Mouse (Mus musculus): Measurements from ENCODE around the gene Hacd2. TPM values are rescaled to one million over a fixed set of nuclear protein-coding genes. Genes with fewer than 3 reads are reported as not detected.

Hacd2 gene
- polyA plus RNA-seq, 1 experiment from 2014 or later = 101 TPM

DNA sequence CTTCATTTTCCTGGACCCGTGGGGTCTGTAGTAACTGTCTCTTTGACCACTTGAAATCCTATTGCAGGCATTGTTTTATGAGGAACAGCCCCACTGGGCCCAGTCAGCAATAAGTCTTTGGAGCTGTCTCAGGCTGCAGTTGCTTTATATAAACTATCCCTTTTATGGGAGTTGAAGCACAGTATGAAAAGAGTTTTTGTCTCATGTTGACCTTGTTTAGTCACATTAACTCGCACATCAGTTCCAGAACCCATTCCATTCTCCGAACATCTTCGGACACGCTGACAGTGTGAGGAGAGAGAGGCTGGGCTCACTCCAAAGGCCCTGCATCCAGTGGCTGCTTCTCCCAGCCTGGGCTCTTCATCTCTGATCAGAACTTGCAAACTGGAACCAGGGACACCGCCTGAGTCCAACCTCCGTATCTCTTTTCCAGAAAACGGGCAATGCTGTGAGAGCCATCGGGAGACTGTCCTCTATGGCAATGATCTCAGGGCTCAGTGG lies 27.5 kb upstream of the Hacd2 start:
- H3K9me3 ChIP-seq = no peaks in the 10 kb centered on the region
- H3K36me3 ChIP-seq = no peaks in the 10 kb centered on the region
- peaks cover 13% of the 10 kb centered on the region; the same call in 1 of the 2 replicates for H3K27me3 ChIP-seq (ENCODE audit: insufficient read depth, poor library complexity, severe bottlenecking)
- H3K4me3 ChIP-seq = no peak overlapping the region
- no peak for DNase-seq (ENCODE audit: low spot score)
- 84% methylated on average over 9 of the region's 9 CpGs for WGBS
- H3K27ac ChIP-seq = no peak overlapping the region
- peaks cover 15% of the 10 kb centered on the region; the same call in 1 of the 2 replicates for H3K4me1 ChIP-seq

DNA sequence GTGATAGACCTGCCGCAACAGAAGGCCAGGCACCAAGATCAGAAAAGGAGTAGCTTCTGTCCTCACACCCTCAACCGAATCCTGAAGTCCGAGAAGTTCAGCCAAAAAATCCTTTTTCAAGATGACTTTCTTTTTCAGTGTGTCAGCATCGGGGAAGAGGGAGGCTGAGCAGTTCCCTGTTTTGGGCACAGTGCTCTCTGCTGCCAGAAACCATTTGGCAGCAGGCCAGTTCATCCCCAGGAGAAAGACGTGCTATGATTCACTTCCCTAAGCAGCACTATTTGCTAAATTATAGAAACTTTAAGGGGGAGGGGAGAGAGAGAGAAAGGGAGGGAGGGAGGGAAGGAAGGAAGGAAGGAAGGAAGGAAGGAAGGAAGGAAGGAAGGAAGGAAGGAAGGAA lies 26.1 kb upstream of the Hacd2 start:
- no peak for DNase-seq (ENCODE audit: low spot score)
- 64% methylated on average over 5 of the region's 5 CpGs for WGBS
- no peaks in the 10 kb centered on the region for H3K36me3 ChIP-seq
- H3K27ac ChIP-seq = peak overlapping the region; percentile 9; the same call in 1 of the 2 replicates
- no peaks in the 10 kb centered on the region for H3K9me3 ChIP-seq
- peaks cover 15% of the 10 kb centered on the region for H3K27me3 ChIP-seq (ENCODE audit: insufficient read depth, poor library complexity, severe bottlenecking)
- peaks cover 26% of the 10 kb centered on the region for H3K4me1 ChIP-seq
- H3K4me3 ChIP-seq = no peak overlapping the region

GRCm38 (mm10) chr16:34997052-34997451 lies 25.2 kb upstream of the Hacd2 start:
- H3K27me3 ChIP-seq (ENCODE audit: insufficient read depth, poor library complexity, severe bottlenecking) = peaks cover 10% of the 10 kb centered on the region
- no peak overlapping the region for H3K4me3 ChIP-seq
- 66% methylated on average over 4 of the region's 4 CpGs for WGBS
- no peaks in the 10 kb centered on the region for H3K9me3 ChIP-seq
- H3K36me3 ChIP-seq = no peaks in the 10 kb centered on the region
- H3K4me1 ChIP-seq = peaks cover 29% of the 10 kb centered on the region
- H3K27ac ChIP-seq = peak overlapping the region; percentile 8; the same call in 1 of the 2 replicates
- DNase-seq (ENCODE audit: low spot score) = peak; percentile 39

GRCm38 (mm10) chr16:34997576-34997975 lies 24.7 kb upstream of the Hacd2 start:
- Histone ChIP-seq H3K4me3 (no peak overlapping the region), H3K4me1 (peaks cover 29% of the 10 kb centered on the region), H3K9me3 (no peaks in the 10 kb centered on the region), H3K27ac (no peak overlapping the region), H3K27me3 (ENCODE audit: insufficient read depth, poor library complexity, severe bottlenecking) (peaks cover 9% of the 10 kb centered on the region), H3K36me3 (no peaks in the 10 kb centered on the region)
- 61% methylated on average over 10 of the region's 10 CpGs for WGBS
- peak; percentile 55 for DNase-seq (ENCODE audit: low spot score)

DNA sequence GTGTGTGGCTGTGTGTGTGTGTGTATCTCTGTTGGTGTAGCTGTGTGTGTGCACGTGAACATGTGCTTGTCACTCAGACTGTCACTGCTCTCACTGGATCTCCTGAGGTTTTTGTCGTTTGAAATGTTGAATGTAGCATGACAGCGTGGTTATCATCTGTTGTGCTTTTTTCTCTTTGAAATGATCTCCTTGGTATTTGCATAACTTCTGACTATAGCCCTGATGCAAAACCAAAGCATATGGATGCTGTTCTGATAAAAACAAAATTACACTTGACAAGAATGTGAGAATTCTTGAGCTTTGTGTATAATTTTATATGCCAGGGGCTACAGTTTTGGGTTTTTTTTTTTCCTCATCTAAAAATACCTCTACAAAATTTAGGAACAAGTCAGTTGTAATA lies 23.2 kb upstream of the Hacd2 start:
- H3K36me3 ChIP-seq = no peaks in the 10 kb centered on the region
- H3K9me3 ChIP-seq = no peaks in the 10 kb centered on the region
- WGBS = 82% methylated on average over 3 of the region's 3 CpGs
- peaks cover 29% of the 10 kb centered on the region for H3K4me1 ChIP-seq
- no peak overlapping the region for H3K4me3 ChIP-seq
- H3K27me3 ChIP-seq (ENCODE audit: insufficient read depth, poor library complexity, severe bottlenecking) = peaks cover 9% of the 10 kb centered on the region
- no peak overlapping the region for H3K27ac ChIP-seq
- DNase-seq (ENCODE audit: low spot score) = no peak

- H3K4me1 ChIP-seq = peaks cover 29% of the 10 kb centered on the region
- H3K4me3 ChIP-seq = peak overlapping the region; percentile 49
- no peaks in the 10 kb centered on the region for H3K36me3 ChIP-seq
- H3K27me3 ChIP-seq (ENCODE audit: insufficient read depth, poor library complexity, severe bottlenecking) = peaks cover 5% of the 10 kb centered on the region
- 36% methylated on average over 11 of the region's 11 CpGs for WGBS
- DNase-seq (ENCODE audit: low spot score) = no peak
- H3K27ac ChIP-seq = no peak overlapping the region
- no peaks in the 10 kb centered on the region for H3K9me3 ChIP-seq
Observed at GRCm38 (mm10) chr16:34999986-35000385, 22.2 kb upstream of the Hacd2 start.

- Histone ChIP-seq H3K9me3 (no peaks in the 10 kb centered on the region), H3K4me3 (peak overlapping the region; percentile 49), H3K27me3 (ENCODE audit: insufficient read depth, poor library complexity, severe bottlenecking) (peaks cover 5% of the 10 kb centered on the region), H3K36me3 (no peaks in the 10 kb centered on the region), H3K27ac (0 out of 2 replicates have a peak overlapping the region, but pooled peaks have one; percentile 29), H3K4me1 (peaks cover 27% of the 10 kb centered on the region)
- WGBS = 6% methylated on average over 10 of the region's 10 CpGs
- DNase-seq (ENCODE audit: low spot score) = peak; percentile 61
Observed at GRCm38 (mm10) chr16:35000923-35001560, 21.2 kb upstream of the Hacd2 start.

- Histone ChIP-seq H3K9me3 (no peaks in the 10 kb centered on the region), H3K27ac (no peak overlapping the region), H3K27me3 (ENCODE audit: insufficient read depth, poor library complexity, severe bottlenecking) (peaks cover 5% of the 10 kb centered on the region), H3K4me1 (peaks cover 14% of the 10 kb centered on the region), H3K36me3 (no peaks in the 10 kb centered on the region), H3K4me3 (no peak overlapping the region)
- WGBS = 71% methylated on average over 5 of the region's 5 CpGs
- DNase-seq (ENCODE audit: low spot score) = no peak
Observed at GRCm38 (mm10) chr16:35004356-35004755, 17.9 kb upstream of the Hacd2 start.

DNA sequence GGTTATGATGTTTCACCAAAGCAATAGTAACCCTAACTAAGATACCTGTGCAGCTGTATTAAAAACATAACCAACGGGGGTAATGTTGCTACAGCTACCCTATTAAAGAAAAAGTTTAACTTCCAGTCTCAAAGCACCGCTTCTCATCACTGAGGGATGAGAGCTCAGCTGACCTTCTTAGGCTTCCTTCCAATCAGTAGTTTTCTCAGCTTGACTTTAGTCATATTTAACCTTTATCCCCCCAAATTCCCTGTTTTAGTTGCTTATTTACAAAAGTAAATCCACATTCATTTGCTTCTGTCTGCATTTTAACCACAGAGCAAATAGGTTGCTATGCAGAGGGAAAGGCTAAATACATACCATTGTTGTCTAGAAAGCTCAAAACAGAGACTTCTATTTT lies 17.5 kb upstream of the Hacd2 start:
- Histone ChIP-seq H3K27me3 (ENCODE audit: insufficient read depth, poor library complexity, severe bottlenecking) (peaks cover 5% of the 10 kb centered on the region), H3K27ac (no peak overlapping the region), H3K4me1 (peaks cover 14% of the 10 kb centered on the region), H3K4me3 (no peak overlapping the region), H3K9me3 (no peaks in the 10 kb centered on the region), H3K36me3 (no peaks in the 10 kb centered on the region)
- DNase-seq (ENCODE audit: low spot score) = no peak
- 84% methylated on average over 2 of the region's 2 CpGs for WGBS

DNA sequence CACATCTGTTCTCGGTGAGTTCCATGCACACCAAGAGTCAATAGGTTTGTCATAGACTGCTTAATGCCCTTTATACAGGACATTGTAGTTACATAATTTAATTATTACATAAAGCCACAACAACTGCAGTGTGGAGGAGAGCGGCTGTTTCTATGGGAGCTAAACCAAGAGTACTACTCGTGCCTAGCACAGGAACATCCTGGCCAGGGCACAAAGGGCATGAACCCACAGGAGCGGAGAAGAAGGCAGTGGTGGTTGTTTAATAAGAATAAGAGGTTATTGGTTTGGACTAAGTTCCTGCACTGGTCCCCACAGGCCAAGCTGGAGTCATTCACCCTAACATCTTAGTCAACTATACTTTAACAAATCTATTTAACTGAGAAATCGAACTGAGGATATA lies 16.0 kb upstream of the Hacd2 start:
- peaks cover 2% of the 10 kb centered on the region for H3K4me1 ChIP-seq
- H3K27ac ChIP-seq = no peak overlapping the region
- no peaks in the 10 kb centered on the region for H3K27me3 ChIP-seq (ENCODE audit: insufficient read depth, poor library complexity, severe bottlenecking)
- H3K4me3 ChIP-seq = no peak overlapping the region
- no peaks in the 10 kb centered on the region for H3K36me3 ChIP-seq
- no peak for DNase-seq (ENCODE audit: low spot score)
- 81% methylated on average over 5 of the region's 5 CpGs for WGBS
- no peaks in the 10 kb centered on the region for H3K9me3 ChIP-seq

- no peak overlapping the region for H3K27ac ChIP-seq
- H3K36me3 ChIP-seq = no peaks in the 10 kb centered on the region
- DNase-seq (ENCODE audit: low spot score) = no peak
- WGBS = 74% methylated on average over 1 of the region's 1 CpGs
- no peaks in the 10 kb centered on the region for H3K4me1 ChIP-seq
- H3K27me3 ChIP-seq (ENCODE audit: insufficient read depth, poor library complexity, severe bottlenecking) = no peaks in the 10 kb centered on the region
- H3K9me3 ChIP-seq = no peaks in the 10 kb centered on the region
- no peak overlapping the region for H3K4me3 ChIP-seq
Observed at GRCm38 (mm10) chr16:35007361-35007760, 14.9 kb upstream of the Hacd2 start.

- no peak for DNase-seq (ENCODE audit: low spot score)
- no peaks in the 10 kb centered on the region for H3K9me3 ChIP-seq
- no peak overlapping the region for H3K27ac ChIP-seq
- no peaks in the 10 kb centered on the region for H3K36me3 ChIP-seq
- H3K4me3 ChIP-seq = no peak overlapping the region
- no peaks in the 10 kb centered on the region for H3K27me3 ChIP-seq (ENCODE audit: insufficient read depth, poor library complexity, severe bottlenecking)
- H3K4me1 ChIP-seq = no peaks in the 10 kb centered on the region
Observed at GRCm38 (mm10) chr16:35008447-35008846, 13.8 kb upstream of the Hacd2 start.

DNA sequence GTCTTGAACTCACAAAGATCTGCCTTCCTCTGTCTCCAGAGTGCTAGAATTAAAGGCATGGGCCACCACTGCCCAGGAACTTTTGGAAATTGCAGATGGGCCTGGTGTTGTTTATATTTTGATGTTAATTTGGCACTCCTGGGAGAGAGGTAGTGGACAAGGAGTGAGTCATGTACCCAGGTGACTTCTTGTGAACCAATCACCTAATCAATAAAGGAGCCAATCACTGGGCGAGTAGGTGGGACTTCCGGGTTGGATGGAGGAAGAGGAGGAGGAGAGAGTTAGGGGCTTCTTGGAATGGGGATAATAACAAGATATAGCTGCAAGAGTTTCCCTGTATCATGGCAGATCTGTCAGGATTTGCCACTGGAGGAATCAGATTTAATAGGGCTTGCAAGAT lies 8.7 kb upstream of the Hacd2 start:
- DNase-seq (ENCODE audit: low spot score) = no peak
- no peak overlapping the region for H3K27ac ChIP-seq
- no peaks in the 10 kb centered on the region for H3K4me1 ChIP-seq
- 0 out of 2 replicates have a peak, but pooled peaks cover 6% of the 10 kb centered on the region for H3K27me3 ChIP-seq (ENCODE audit: insufficient read depth, poor library complexity, severe bottlenecking)
- no peaks in the 10 kb centered on the region for H3K36me3 ChIP-seq
- no peak overlapping the region for H3K4me3 ChIP-seq
- no peaks in the 10 kb centered on the region for H3K9me3 ChIP-seq
- WGBS = 90% methylated on average over 2 of the region's 2 CpGs

DNA sequence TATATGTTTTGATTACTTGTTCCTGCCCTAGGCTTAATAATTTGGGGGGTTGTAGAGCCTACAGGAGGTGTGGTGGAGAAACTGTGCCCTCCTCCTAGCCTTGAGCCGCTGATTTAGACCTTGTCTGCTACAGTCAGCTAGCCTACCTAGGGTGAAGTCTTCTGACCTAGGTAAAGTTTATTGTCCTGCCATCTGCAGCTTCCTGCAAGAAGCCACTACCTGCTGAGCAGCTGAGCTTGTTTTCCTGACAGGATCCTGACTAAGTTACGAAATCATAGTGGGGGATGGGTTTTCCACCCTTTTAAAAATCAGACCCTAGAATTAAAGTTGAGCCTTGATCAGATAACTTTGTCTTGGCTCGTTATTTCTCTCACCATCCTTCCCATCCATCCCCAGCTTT lies 5.7 kb upstream of the Hacd2 start:
- no peaks in the 10 kb centered on the region for H3K9me3 ChIP-seq
- DNase-seq (ENCODE audit: low spot score) = no peak
- no peak overlapping the region for H3K4me3 ChIP-seq
- 74% methylated on average over 3 of the region's 3 CpGs for WGBS
- no peaks in the 10 kb centered on the region for H3K4me1 ChIP-seq
- no peak overlapping the region for H3K27ac ChIP-seq
- H3K27me3 ChIP-seq (ENCODE audit: insufficient read depth, poor library complexity, severe bottlenecking) = peaks cover 25% of the 10 kb centered on the region
- H3K36me3 ChIP-seq = no peaks in the 10 kb centered on the region
